Mouse (Mus musculus) mouse trophoblast stem cell (cell line): ENCODE measurements around the gene Fhl3.

Experiments
- in situ Hi-C, 2 experiments: fragments of 300-500 bp; cut with MseI, MboI; formaldehyde crosslinking; loops; 2 replicates in 1 of 2; 3 replicates in 1 of 2; pipeline ENCODE4 v1.15.1; 2025

The Fhl3 gene

DNA sequence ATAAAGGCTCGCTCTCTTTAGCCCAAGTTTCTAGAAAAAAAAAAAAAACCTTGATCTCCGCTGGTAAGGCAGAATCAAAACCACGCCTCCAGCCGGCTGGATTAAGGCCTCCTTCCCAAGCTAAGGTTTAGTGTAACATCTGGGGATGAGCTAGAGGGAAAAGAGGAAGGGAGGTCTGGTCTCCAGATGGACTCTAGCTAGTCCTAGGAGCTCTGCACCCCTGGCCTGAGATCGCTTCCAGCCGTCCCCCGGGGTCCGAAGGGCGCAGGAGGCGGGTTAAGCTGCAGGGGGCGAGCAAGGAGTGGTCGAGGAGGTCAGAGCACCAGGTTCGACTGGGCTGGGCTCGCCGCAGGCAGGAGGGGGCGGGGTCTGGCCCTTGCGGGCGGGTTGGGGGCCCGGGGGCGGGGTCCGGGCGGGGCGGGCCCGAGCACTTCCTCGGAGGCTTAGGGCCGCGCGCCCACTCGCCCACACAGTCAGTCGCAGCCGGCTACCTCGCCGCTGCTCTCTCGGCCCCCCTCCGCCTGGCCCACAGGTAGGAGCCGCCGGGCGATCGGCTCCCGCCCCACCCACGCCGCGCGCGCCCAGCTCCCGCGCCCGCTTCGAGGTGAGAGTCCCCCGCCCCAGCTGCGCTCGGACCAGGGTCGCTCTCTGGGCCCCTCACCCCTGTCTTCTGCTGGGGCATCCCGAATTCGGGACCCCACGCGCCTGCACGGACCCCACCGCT, at the start of gene Fhl3:
Fhl3 (plus strand) TSS at position 454 of the 724 bp plus-strand sequence.
- in situ Hi-C loops, result no loop called here

GRCm38 (mm10) chr4:124652886-124653285, 47.6 kb upstream of the Fhl3 start:
- in situ Hi-C loops, result loop anchor here (25.0 kb wide), 3 partner anchors 266 to 691 kb away; no protein-coding TSS in a partner anchor

- in situ Hi-C loops, result loop anchor here (25.0 kb wide), 3 partner anchors 269 to 694 kb away; no protein-coding TSS in a partner anchor
Observed at GRCm38 (mm10) chr4:124656518-124656853, 44.0 kb upstream of the Fhl3 start, which contains the start of gene Pou3f1. Pou3f1 (plus strand) TSS chr4:124656807.

DNA sequence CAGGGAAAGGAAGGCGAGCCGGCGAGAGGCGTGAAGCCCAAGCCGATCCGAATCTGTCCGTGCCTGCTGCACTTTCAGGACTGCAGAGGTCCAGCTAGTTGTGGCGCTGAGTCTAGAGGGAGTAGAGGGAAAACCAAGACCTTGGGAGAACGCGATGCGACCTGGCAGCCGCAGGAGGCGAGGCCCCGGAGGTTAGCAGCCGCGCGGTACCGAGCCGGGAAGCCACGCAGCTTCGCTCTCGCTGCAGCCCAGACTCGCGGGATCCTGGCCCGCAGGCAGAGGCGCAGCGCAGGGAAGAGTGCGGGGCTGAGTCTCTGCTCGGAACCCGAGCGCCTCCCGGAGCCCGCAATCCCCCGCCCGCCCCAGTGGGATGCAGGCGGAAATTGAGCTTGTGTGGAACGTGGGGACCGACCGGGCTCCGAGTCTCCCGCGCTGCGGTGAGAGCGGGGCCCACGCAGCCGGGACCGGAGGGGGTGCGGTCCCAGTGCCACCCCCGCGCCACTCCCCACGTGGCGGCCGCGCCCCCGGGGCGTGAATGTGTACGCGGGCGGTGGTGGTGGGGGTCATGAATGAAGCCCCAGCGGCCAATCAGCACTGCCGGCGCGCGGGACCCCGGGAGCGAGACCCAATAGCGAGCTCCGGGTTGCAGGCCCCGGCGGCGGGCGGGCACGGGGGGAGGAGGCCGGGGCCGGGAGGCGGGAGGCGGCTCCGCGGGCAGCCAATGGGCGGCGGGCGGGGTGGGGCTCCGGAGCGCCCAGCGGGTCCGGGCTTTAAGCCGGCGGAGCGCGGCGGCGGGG, 43.4 kb upstream of the Fhl3 start:
- in situ Hi-C loops, result loop anchor here (25.0 kb wide), 3 partner anchors 270 to 695 kb away; no protein-coding TSS in a partner anchor

DNA sequence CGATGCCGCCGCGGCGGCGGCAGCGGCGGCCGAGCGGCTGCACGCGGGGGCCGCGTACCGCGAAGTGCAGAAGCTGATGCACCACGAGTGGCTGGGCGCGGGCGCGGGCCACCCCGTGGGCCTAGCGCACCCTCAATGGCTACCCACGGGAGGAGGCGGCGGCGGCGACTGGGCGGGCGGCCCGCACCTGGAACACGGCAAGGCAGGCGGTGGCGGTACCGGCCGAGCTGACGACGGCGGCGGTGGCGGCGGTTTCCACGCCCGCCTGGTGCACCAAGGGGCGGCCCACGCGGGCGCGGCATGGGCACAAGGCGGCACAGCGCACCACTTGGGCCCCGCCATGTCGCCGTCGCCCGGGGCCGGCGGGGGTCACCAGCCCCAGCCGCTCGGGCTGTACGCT, 42.7 kb upstream of the Fhl3 start:
- in situ Hi-C loops, result loop anchor here (25.0 kb wide), 3 partner anchors 270 to 695 kb away; no protein-coding TSS in a partner anchor

DNA sequence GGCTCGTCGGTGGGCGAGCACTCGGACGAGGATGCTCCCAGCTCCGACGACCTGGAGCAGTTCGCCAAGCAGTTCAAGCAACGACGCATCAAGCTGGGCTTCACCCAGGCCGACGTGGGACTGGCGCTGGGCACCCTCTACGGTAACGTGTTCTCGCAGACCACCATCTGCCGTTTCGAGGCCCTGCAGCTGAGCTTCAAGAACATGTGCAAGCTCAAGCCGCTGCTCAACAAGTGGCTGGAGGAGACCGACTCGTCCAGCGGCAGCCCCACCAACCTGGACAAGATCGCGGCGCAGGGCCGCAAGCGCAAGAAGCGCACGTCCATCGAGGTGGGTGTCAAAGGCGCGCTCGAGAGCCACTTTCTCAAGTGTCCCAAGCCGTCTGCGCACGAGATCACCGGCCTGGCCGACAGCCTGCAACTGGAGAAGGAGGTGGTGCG, 42.1 kb upstream of the Fhl3 start:
- in situ Hi-C loops, result loop anchor here (25.0 kb wide), 3 partner anchors 271 to 696 kb away; no protein-coding TSS in a partner anchor

GRCm38 (mm10) chr4:124659251-124660217, 41.0 kb upstream of the Fhl3 start:
- in situ Hi-C loops, result loop anchor here (25.0 kb wide), 3 partner anchors 272 to 697 kb away; no protein-coding TSS in a partner anchor

GRCm38 (mm10) chr4:124660603-124661002, 39.9 kb upstream of the Fhl3 start:
- in situ Hi-C loops, result loop anchor here (25.0 kb wide), 3 partner anchors 273 to 698 kb away; no protein-coding TSS in a partner anchor

DNA sequence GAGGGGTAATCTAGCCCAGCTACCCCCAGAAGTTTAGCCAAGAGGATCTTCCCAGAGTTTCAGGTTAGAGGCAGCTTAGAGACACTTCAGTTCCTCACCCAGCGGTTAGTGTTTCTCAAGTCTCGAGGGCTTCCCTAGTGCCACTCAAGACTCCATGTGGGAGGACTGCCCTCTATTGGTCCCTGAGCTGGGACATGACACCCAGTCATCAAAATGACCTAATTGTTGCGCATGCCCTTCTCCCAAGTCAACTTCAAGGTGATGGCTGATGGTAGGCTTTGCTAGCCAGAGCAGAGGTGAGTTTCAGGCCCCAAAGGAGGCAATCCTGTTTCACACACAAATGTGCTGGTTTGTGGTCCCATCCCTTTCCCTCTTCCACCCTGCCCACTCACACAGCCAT, 37.5 kb upstream of the Fhl3 start:
- in situ Hi-C loops, result loop anchor here (25.0 kb wide), 3 partner anchors 276 to 701 kb away; no protein-coding TSS in a partner anchor

GRCm38 (mm10) chr4:124664185-124664584, 36.3 kb upstream of the Fhl3 start:
- in situ Hi-C loops, result loop anchor here (25.0 kb wide), 3 partner anchors 277 to 702 kb away; no protein-coding TSS in a partner anchor

DNA sequence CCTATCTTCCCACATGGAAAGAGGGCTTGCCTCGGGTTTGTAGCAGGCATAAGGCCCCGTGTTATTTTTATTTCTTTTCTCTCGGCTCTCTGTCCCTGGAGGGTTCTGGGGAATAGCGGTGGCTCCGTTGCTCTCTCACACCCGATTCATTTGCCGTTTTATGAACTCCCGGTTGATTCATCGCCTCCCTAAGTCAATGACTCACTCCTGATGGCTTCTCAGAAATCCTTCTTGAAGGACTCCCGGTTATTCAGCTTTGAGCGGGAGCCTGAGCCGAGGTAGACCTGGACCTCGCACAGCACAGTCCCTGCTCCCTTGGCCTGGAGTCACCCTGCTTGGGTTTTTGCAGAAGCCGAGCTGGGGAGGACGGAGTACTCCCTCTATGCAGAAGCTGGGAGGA, 35.9 kb upstream of the Fhl3 start:
- in situ Hi-C loops, result loop anchor here (25.0 kb wide), 3 partner anchors 277 to 702 kb away; no protein-coding TSS in a partner anchor

DNA sequence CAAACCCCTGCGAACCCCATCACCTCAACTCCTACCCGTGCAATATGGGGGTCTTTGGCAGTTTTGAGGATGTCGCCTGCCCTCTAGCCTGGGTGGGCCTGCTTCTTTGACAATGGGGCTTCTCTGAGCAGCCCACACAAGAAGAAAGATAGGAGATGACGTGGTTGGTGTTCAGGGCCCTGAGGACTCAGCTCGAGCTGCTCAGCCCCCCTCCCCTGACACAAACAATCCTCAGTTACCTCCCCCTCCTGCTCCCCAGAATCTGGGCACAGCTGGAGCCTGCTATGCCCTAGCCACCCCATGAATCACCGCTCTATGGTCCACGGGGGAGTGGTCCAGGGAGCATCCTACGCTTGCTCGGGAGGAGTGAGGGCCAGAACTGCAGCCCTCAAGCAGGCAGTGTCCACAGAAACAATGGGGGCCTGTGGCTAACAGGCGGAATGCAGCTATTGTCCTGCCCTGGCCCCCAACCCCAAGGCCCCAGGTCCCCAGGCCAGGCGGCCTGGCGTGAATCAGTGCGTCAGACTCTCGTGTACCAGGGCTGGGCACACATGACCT, 32.9 kb upstream of the Fhl3 start:
- in situ Hi-C loops, result loop anchor here (25.0 kb wide), 3 partner anchors 280 to 705 kb away; no protein-coding TSS in a partner anchor

- in situ Hi-C loops, result loop anchor here (25.0 kb wide), 3 partner anchors 281 to 706 kb away; no protein-coding TSS in a partner anchor
Observed at GRCm38 (mm10) chr4:124668078-124668477, 32.4 kb upstream of the Fhl3 start.

DNA sequence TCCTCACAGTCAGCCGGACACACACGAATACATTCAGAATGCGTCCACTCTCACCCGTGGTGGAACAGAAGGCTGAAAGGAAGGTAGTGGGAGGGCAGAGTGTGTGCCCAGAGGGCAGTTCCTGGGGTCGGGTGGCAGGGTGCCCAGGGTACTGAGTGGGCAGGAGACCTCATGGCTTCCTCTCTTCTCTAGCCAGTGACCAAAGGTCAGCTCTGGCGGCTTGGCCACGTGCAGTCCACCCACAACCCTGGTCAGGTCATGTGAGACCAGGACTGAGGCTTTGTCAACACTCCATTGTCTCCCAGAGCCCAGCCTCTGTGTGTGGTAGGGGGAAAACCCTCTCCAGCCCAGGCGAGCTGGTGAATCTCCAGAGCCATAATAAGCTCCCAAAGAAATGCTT, 30.3 kb upstream of the Fhl3 start:
- in situ Hi-C loops, result loop anchor here (10.0 to 25.0 kb wide), 5 partner anchors 283 to 735 kb away; no protein-coding TSS in a partner anchor

GRCm38 (mm10) chr4:124671583-124671982, 28.9 kb upstream of the Fhl3 start:
- in situ Hi-C loops, result loop anchor here (10.0 to 25.0 kb wide), 5 partner anchors 284 to 737 kb away; no protein-coding TSS in a partner anchor

- in situ Hi-C loops, result loop anchor here (10.0 to 25.0 kb wide), 5 partner anchors 285 to 738 kb away; no protein-coding TSS in a partner anchor
Observed at GRCm38 (mm10) chr4:124672347-124673320, 27.9 kb upstream of the Fhl3 start.

DNA sequence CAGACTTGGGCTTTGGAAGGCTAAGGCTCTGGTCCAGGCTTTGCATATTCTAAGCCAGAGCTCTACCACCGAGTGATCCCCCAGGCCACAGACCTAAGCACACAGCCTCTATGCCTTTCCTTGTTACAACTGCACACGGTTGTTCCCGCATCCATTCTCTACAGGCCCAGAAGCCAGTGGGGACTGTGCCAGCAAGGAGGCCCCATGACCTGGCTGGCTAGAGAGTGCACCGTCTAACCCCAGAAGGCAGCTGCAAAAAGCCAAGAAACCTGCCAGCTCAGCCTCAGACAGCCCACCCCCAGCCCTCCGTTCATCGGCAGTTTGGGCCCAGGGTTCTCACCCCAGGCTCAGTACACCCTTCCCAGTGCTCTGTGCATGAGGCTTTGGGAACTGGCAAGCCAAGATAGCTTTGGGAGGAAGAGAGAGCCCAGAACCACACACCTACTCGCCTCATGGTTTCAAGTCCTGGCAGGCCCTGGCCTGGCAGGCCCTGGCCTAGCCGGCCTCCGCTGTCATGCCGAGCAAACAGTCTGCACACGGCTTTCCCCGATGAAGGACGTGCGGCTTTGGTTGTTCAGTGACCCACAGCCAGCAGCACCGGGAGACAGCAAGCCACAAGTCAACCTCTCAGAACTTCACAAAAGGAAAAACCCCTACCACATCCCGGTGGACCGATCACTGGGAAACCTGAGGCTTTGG, 26.0 kb upstream of the Fhl3 start:
- in situ Hi-C loops, result loop anchor here (10.0 to 25.0 kb wide), 5 partner anchors 287 to 740 kb away; no protein-coding TSS in a partner anchor

DNA sequence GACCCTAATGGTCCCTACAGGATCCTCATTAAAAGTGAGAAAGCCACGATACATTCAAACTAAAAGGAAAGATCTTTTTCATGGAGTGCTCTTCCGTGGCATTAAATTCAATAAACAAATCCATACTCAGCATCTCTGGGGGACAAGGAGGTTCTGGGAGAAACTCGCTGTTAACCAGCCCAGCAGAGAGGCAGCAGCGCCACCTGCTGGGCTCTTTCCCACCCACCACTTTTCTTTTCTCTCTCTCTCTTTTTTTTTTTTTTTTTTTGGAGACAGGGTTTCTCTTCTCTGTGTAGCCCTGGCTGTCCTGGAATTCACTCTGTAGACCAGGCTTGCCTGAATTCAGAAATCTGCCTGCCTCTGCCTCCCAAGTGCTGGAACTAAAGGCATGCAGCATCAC, 25.5 kb upstream of the Fhl3 start:
- in situ Hi-C loops, result loop anchor here (10.0 kb wide), 2 partner anchors 440 to 740 kb away; no protein-coding TSS in a partner anchor
